Comparison of ENCODE assay signal across 23 mouse cellular contexts in genomic region chr2:144774636-144775160, GRCm38 (mm10). TPM values are rescaled to one million over a fixed set of nuclear protein-coding genes. Genes with fewer than 3 reads are reported as not detected.
DNase-seq lines count a peak whose midpoint lies in the region; ATAC-seq lines count a peak whose summit lies in the region.
"Had no signal": no experiment of that assay in that cellular context is flagged by ENCODE, and none has a peak within 500 bp of the region (broad histone marks: within the 10 kb centered on the region; RNA-seq: fewer than 3 reads in every experiment).

No protein-coding gene starts in this region.

- no peaks in the 10 kb centered on the region for H3K27me3 ChIP-seq in lung, embryonic 16.5 days (ENCODE audit: control insufficient read depth, insufficient read depth, low read depth, low read length)
- no peaks in the 10 kb centered on the region for H3K27me3 ChIP-seq in forebrain, embryonic 11.5 days (ENCODE audit: control insufficient read depth, insufficient read depth, low read length)
- H3K27me3 ChIP-seq: hindbrain, embryonic 13.5 days; intestine, embryonic 15.5 days had no signal

- intact Hi-C loops in gastrocnemius, postnatal 14 days (cut with DNase I; ENCODE audit: low total_unique reads) = no loop called here

- H3K4me3 ChIP-seq in lung, embryonic 16.5 days (ENCODE audit: low read length) = no peak overlapping the region
- no peak overlapping the region for H3K4me3 ChIP-seq in forebrain, embryonic 11.5 days (ENCODE audit: low read depth, low read length)
- H3K4me3 ChIP-seq: hindbrain, embryonic 13.5 days; intestine, embryonic 15.5 days; megakaryocyte, embryonic 14.5 days had no signal

- no peaks in the 10 kb centered on the region for H3K9me3 ChIP-seq in lung, embryonic 16.5 days (ENCODE audit: control insufficient read depth, low read length)
- no peaks in the 10 kb centered on the region for H3K9me3 ChIP-seq in forebrain, embryonic 11.5 days (ENCODE audit: control insufficient read depth, low read length)
- H3K9me3 ChIP-seq: hindbrain, embryonic 13.5 days; intestine, embryonic 15.5 days had no signal

- H3K36me3 ChIP-seq in lung, embryonic 16.5 days (ENCODE audit: control insufficient read depth, insufficient read depth, low read length) = no peaks in the 10 kb centered on the region
- H3K36me3 ChIP-seq in forebrain, embryonic 11.5 days (ENCODE audit: control insufficient read depth, insufficient read depth, low read length) = no peaks in the 10 kb centered on the region
- H3K36me3 ChIP-seq: hindbrain, embryonic 13.5 days; intestine, embryonic 15.5 days had no signal

- WGBS in lung, embryonic 16.5 days = 52% methylated on average over 8 of the region's 8 CpGs
- 88% methylated on average over 8 of the region's 8 CpGs for WGBS in forebrain, embryonic 11.5 days

- DNase-seq in gastrocnemius, postnatal 14 days = peak; percentile 9
- no peak for DNase-seq in gastrocnemius, adult 8-10 months (ENCODE audit: low spot score in 2 of 2)
- DNase-seq in lung, postnatal 14 days = no peak
- peak; percentile 70 for DNase-seq in fibroblast of lung, adult 2 months (ENCODE audit: low read depth)
- DNase-seq in skeletal muscle tissue, adult 2 months (ENCODE audit: low read depth, low spot score) = peak; percentile 21
- no peak for DNase-seq in forebrain, embryonic 11.5 days (ENCODE audit: low spot score)
- no peak for DNase-seq in adrenal gland, adult 8-10 months
- DNase-seq: adrenal gland, postnatal 10 days; cerebellum, adult 9-10 months; embryo, embryonic 11 days; left cerebral cortex, postnatal 4 days had no signal

- peaks cover 8% of the 10 kb centered on the region; the same call in 1 of the 2 replicates for H3K4me1 ChIP-seq in lung, embryonic 16.5 days (replicated peaks; ENCODE audit: control insufficient read depth, insufficient read depth, low read length)
- no peaks in the 10 kb centered on the region for H3K4me1 ChIP-seq in forebrain, embryonic 11.5 days (replicated peaks; ENCODE audit: control insufficient read depth, insufficient read depth, low read length)
- H3K4me1 ChIP-seq: hindbrain, embryonic 13.5 days; megakaryocyte, embryonic 14.5 days had no signal

- H3K4me2 ChIP-seq in lung, embryonic 16.5 days (ENCODE audit: low read depth, low read length) = no peak overlapping the region
- H3K4me2 ChIP-seq in forebrain, embryonic 11.5 days (ENCODE audit: low read depth, low read length, severe bottlenecking) = no peak overlapping the region
- H3K4me2 ChIP-seq: hindbrain, embryonic 13.5 days; intestine, embryonic 15.5 days had no signal

- 0 out of 2 replicates have a peak, but pooled peaks have one; percentile 24 for ATAC-seq in lung, embryonic 16.5 days (ENCODE audit: low read depth)
- ATAC-seq in forebrain, embryonic 11.5 days (replicated peaks; ENCODE audit: low FRiP score) = no peak
- ATAC-seq: forebrain, embryonic 16.5 days; intestine, embryonic 15.5 days had no signal

- peak overlapping the region; percentile 6; the same call in 1 of the 2 replicates for H3K27ac ChIP-seq in lung, embryonic 16.5 days (ENCODE audit: low read length)
- no peak overlapping the region for H3K27ac ChIP-seq in forebrain, embryonic 11.5 days (ENCODE audit: low read depth, low read length)
- H3K27ac ChIP-seq: hindbrain, embryonic 13.5 days; intestine, embryonic 15.5 days; liver, embryonic 14.5 days had no signal

- H3K9ac ChIP-seq in lung, embryonic 16.5 days (ENCODE audit: low read length) = no peak overlapping the region
- no peak overlapping the region for H3K9ac ChIP-seq in forebrain, embryonic 11.5 days (ENCODE audit: low read length)
- H3K9ac ChIP-seq: hindbrain, embryonic 13.5 days; intestine, embryonic 15.5 days; liver, embryonic 14.5 days had no signal

RNA-seq across cellular contexts. Expression of gene Scp2d1, which starts 48.8 kb away (rescaled TPM):
- not detected for total RNA-seq in gastrocnemius, postnatal 14 days (2021)
- not detected for total RNA-seq in gastrocnemius, adult 8-10 months (2022)
- polyA plus RNA-seq in lung, embryonic 16.5 days (2015; fragmentation: Nextera tagmentation; extraction: Ambion mirVana) = not detected in 2 replicates
- not detected in 2 replicates for polyA plus RNA-seq in forebrain, embryonic 11.5 days (2014; fragmentation: Nextera tagmentation; extraction: Ambion mirVana)
- total RNA-seq in adrenal gland, adult 8-10 months (2022) = not detected
- total RNA-seq: adrenal gland, postnatal 10 days; granulocyte monocyte progenitor cell, adult 5-6 weeks; layer of hippocampus, adult 18-20 months; left cerebral cortex, postnatal 4 days; monocyte, adult 5-6 weeks had no signal
- polyA plus RNA-seq: forebrain, embryonic 16.5 days; hindbrain, embryonic 13.5 days; intestine, embryonic 15.5 days; kidney, embryonic 16.5 days; liver, embryonic 14.5 days; neural tube, embryonic 14.5 days; stomach, embryonic 14.5 days had no signal

Comparison
In these comparisons a context has a peak if more than half of its experiments do, and no peak if none do; other contexts are left out.
1. DNase-seq: peak in gastrocnemius, postnatal 14 days (single experiment), fibroblast of lung, adult 2 months (single experiment) and skeletal muscle tissue, adult 2 months (single experiment); none in gastrocnemius, adult 8-10 months (0 of 2), lung, postnatal 14 days (single experiment), forebrain, embryonic 11.5 days (single experiment) and adrenal gland, adult 8-10 months (single experiment).